Mouse (Mus musculus): ENCODE measurements at regions not wholly inside any gene's neighbourhood (a gene's known extent, or its start where the extent isn't known, plus 50 kb on each side); places are given as distances from the start of the nearest gene placed in this dataset.

- Histone ChIP-seq H3K4me3 (ENCODE audit: insufficient read depth, low read depth, low read length) (no peak overlapping the region), H3K4me1 (ENCODE audit: control insufficient read depth, insufficient read depth, insufficient read length, low read length) (no peaks in the 10 kb centered on the region)
Measured at GRCm38 (mm10) chr2:114454901-114455300, 199.9 kb downstream of the Dph6 start.

GRCm38 (mm10) chr2:114450185-114450584, 204.6 kb downstream of the Dph6 start:
- Histone ChIP-seq H3K4me3 (ENCODE audit: insufficient read depth, low read depth, low read length) (no peak overlapping the region), H3K4me1 (ENCODE audit: control insufficient read depth, insufficient read depth, insufficient read length, low read length) (no peaks in the 10 kb centered on the region), H3K27ac (replicated peaks; ENCODE audit: low read depth, low read length) (no peak overlapping the region)

More at GRCm38 (mm10) chr2:114454901-114455300, 199.9 kb downstream of the Dph6 start:
- H3K27ac ChIP-seq (replicated peaks; ENCODE audit: low read depth, low read length), result no peak overlapping the region

GRCm38 (mm10) chr2:114443801-114444200, 211.0 kb downstream of the Dph6 start:
- Histone ChIP-seq H3K27ac (replicated peaks; ENCODE audit: low read depth, low read length) (no peak overlapping the region), H3K4me3 (ENCODE audit: insufficient read depth, low read depth, low read length) (no peak overlapping the region), H3K4me1 (ENCODE audit: control insufficient read depth, insufficient read depth, insufficient read length, low read length) (no peaks in the 10 kb centered on the region)

- H3K27ac ChIP-seq (replicated peaks; ENCODE audit: low read depth, low read length), result no peak overlapping the region
- H3K4me3 ChIP-seq (ENCODE audit: insufficient read depth, low read depth, low read length), result no peak overlapping the region
- no peaks in the 10 kb centered on the region for H3K4me1 ChIP-seq (ENCODE audit: control insufficient read depth, insufficient read depth, insufficient read length, low read length)
Measured at GRCm38 (mm10) chr2:114440943-114441342, 213.8 kb downstream of the Dph6 start.

- Histone ChIP-seq H3K4me3 (ENCODE audit: insufficient read depth, low read depth, low read length) (no peak overlapping the region), H3K4me1 (ENCODE audit: control insufficient read depth, insufficient read depth, insufficient read length, low read length) (no peaks in the 10 kb centered on the region), H3K27ac (replicated peaks; ENCODE audit: low read depth, low read length) (no peak overlapping the region)
Measured at GRCm38 (mm10) chr2:114439668-114440067, 215.1 kb downstream of the Dph6 start.

GRCm38 (mm10) chr2:114438048-114438447, 216.7 kb downstream of the Dph6 start:
- H3K4me1 ChIP-seq (ENCODE audit: control insufficient read depth, insufficient read depth, insufficient read length, low read length), result no peaks in the 10 kb centered on the region
- no peak overlapping the region for H3K27ac ChIP-seq (replicated peaks; ENCODE audit: low read depth, low read length)
- H3K4me3 ChIP-seq (ENCODE audit: insufficient read depth, low read depth, low read length), result no peak overlapping the region

GRCm38 (mm10) chr2:114427426-114428157, 226.3 kb upstream of the Zfp770 start:
- H3K4me3 ChIP-seq (ENCODE audit: insufficient read depth, low read depth, low read length), result no peak overlapping the region
- H3K27ac ChIP-seq (replicated peaks; ENCODE audit: low read depth, low read length), result no peak overlapping the region
- no peaks in the 10 kb centered on the region for H3K4me1 ChIP-seq (ENCODE audit: control insufficient read depth, insufficient read depth, insufficient read length, low read length)

- peaks cover 2% of the 10 kb centered on the region; the same call in 1 of the 2 replicates for H3K4me1 ChIP-seq (ENCODE audit: control insufficient read depth, insufficient read depth, insufficient read length, low read length)
- H3K4me3 ChIP-seq (ENCODE audit: insufficient read depth, low read depth, low read length), result no peak overlapping the region
Measured at GRCm38 (mm10) chr2:114419346-114419745, 218.1 kb upstream of the Zfp770 start.

GRCm38 (mm10) chr2:114413013-114413412, 211.7 kb upstream of the Zfp770 start:
- no peak overlapping the region for H3K27ac ChIP-seq (replicated peaks; ENCODE audit: low read depth, low read length)
- no peaks in the 10 kb centered on the region for H3K4me1 ChIP-seq (ENCODE audit: control insufficient read depth, insufficient read depth, insufficient read length, low read length)
- no peak overlapping the region for H3K4me3 ChIP-seq (ENCODE audit: insufficient read depth, low read depth, low read length)

More at GRCm38 (mm10) chr2:114419346-114419745, 218.1 kb upstream of the Zfp770 start:
- H3K27ac ChIP-seq (replicated peaks; ENCODE audit: low read depth, low read length), result no peak overlapping the region

- no peak overlapping the region for H3K27ac ChIP-seq (replicated peaks; ENCODE audit: low read depth, low read length)
- H3K4me3 ChIP-seq (ENCODE audit: insufficient read depth, low read depth, low read length), result no peak overlapping the region
- no peaks in the 10 kb centered on the region for H3K4me1 ChIP-seq (ENCODE audit: control insufficient read depth, insufficient read depth, insufficient read length, low read length)
Measured at GRCm38 (mm10) chr2:114411940-114412715, 210.9 kb upstream of the Zfp770 start.

GRCm38 (mm10) chr2:114410717-114411116, 209.4 kb upstream of the Zfp770 start:
- no peaks in the 10 kb centered on the region for H3K4me1 ChIP-seq (ENCODE audit: control insufficient read depth, insufficient read depth, insufficient read length, low read length)
- no peak overlapping the region for H3K27ac ChIP-seq (replicated peaks; ENCODE audit: low read depth, low read length)
- no peak overlapping the region for H3K4me3 ChIP-seq (ENCODE audit: insufficient read depth, low read depth, low read length)

- H3K27ac ChIP-seq (replicated peaks; ENCODE audit: low read depth, low read length), result no peak overlapping the region
- H3K4me3 ChIP-seq (ENCODE audit: insufficient read depth, low read depth, low read length), result no peak overlapping the region
- H3K4me1 ChIP-seq (ENCODE audit: control insufficient read depth, insufficient read depth, insufficient read length, low read length), result no peaks in the 10 kb centered on the region
Measured at GRCm38 (mm10) chr2:114409542-114409941, 208.3 kb upstream of the Zfp770 start.

- Histone ChIP-seq H3K4me1 (ENCODE audit: control insufficient read depth, insufficient read depth, insufficient read length, low read length) (no peaks in the 10 kb centered on the region), H3K27ac (replicated peaks; ENCODE audit: low read depth, low read length) (no peak overlapping the region), H3K4me3 (ENCODE audit: insufficient read depth, low read depth, low read length) (no peak overlapping the region)
Measured at GRCm38 (mm10) chr2:114407408-114407807, 206.1 kb upstream of the Zfp770 start.

- Histone ChIP-seq H3K27ac (replicated peaks; ENCODE audit: low read depth, low read length) (no peak overlapping the region), H3K4me3 (ENCODE audit: insufficient read depth, low read depth, low read length) (no peak overlapping the region), H3K4me1 (ENCODE audit: control insufficient read depth, insufficient read depth, insufficient read length, low read length) (no peaks in the 10 kb centered on the region)
Measured at GRCm38 (mm10) chr2:114384566-114384965, 183.3 kb upstream of the Zfp770 start.

GRCm38 (mm10) chr2:114378844-114379533, 177.7 kb upstream of the Zfp770 start:
- Histone ChIP-seq H3K4me3 (ENCODE audit: insufficient read depth, low read depth, low read length) (no peak overlapping the region), H3K4me1 (ENCODE audit: control insufficient read depth, insufficient read depth, insufficient read length, low read length) (no peaks in the 10 kb centered on the region), H3K27ac (replicated peaks; ENCODE audit: low read depth, low read length) (no peak overlapping the region)

All from brown adipose tissue, adult 24 weeks (tissue).